Mouse (Mus musculus): ENCODE results near the gene Aldh4a1.

- TF ChIP-seq CTCF (IDR thresholded peaks at IDR 0.05; ENCODE audit: borderline replicate concordance, insufficient read depth, low read depth, low read length) = no peak
- TF ChIP-seq POLR2A (IDR thresholded peaks at IDR 0.05; ENCODE audit: borderline replicate concordance, insufficient read depth, low read length) = no peak
Observed at GRCm38 (mm10) chr4:139580663-139581336, 41.9 kb upstream of the Aldh4a1 start.
